In genomic region chr9:67693716-67694115, GRCm38 (mm10) we compare ENCODE assay signal across 8 mouse cellular contexts.
DNase-seq lines count a peak whose midpoint lies in the region; ATAC-seq and TF ChIP-seq lines count a peak whose summit lies in the region.
"Had no signal": no experiment of that assay in that cellular context is flagged by ENCODE, and none has a peak within 500 bp of the region (broad histone marks: within the 10 kb centered on the region; RNA-seq: fewer than 3 reads in every experiment).

No protein-coding gene starts in this region.

- intact Hi-C loops in left cerebral cortex, postnatal 14 days (cut with DNase I), result no loop called here

- 26% methylated on average over 7 of the region's 7 CpGs for WGBS in hindbrain, embryonic 11.5 days
- 22% methylated on average over 7 of the region's 7 CpGs for WGBS in hindbrain, embryonic 16.5 days
- 6% methylated on average over 7 of the region's 7 CpGs for WGBS in stomach, postnatal 0 days

- H3K27ac ChIP-seq in hindbrain, embryonic 11.5 days (ENCODE audit: low read depth, low read length), result no peak overlapping the region
- H3K27ac ChIP-seq in hindbrain, embryonic 16.5 days (ENCODE audit: low read depth, low read length), result no peak overlapping the region
- H3K27ac ChIP-seq in stomach, postnatal 0 days (replicated peaks), result no peak overlapping the region
- H3K27ac ChIP-seq: lung, embryonic 15.5 days had no signal

- no peaks in the 10 kb centered on the region for H3K4me1 ChIP-seq in hindbrain, embryonic 11.5 days (replicated peaks; ENCODE audit: control insufficient read depth, insufficient read depth, low read length)
- no peaks in the 10 kb centered on the region for H3K4me1 ChIP-seq in hindbrain, embryonic 16.5 days (ENCODE audit: control insufficient read depth, insufficient read depth, low read depth, low read length)
- no peaks in the 10 kb centered on the region for H3K4me1 ChIP-seq in stomach, postnatal 0 days (replicated peaks; ENCODE audit: control insufficient read depth, insufficient read depth)
- H3K4me1 ChIP-seq: lung, embryonic 15.5 days had no signal

- no peak overlapping the region for H3K9ac ChIP-seq in hindbrain, embryonic 11.5 days (ENCODE audit: low read depth, low read length)
- no peak overlapping the region for H3K9ac ChIP-seq in hindbrain, embryonic 16.5 days (ENCODE audit: low read depth, low read length)
- H3K9ac ChIP-seq in stomach, postnatal 0 days (ENCODE audit: low read length), result no peak overlapping the region
- H3K9ac ChIP-seq: lung, embryonic 15.5 days had no signal

- H3K4me3 ChIP-seq in hindbrain, embryonic 11.5 days (ENCODE audit: low read depth, low read length), result no peak overlapping the region
- no peak overlapping the region for H3K4me3 ChIP-seq in hindbrain, embryonic 16.5 days (ENCODE audit: low read length)
- H3K4me3 ChIP-seq in stomach, postnatal 0 days (ENCODE audit: low read depth, low read length), result no peak overlapping the region
- H3K4me3 ChIP-seq: lung, embryonic 15.5 days had no signal

- ATAC-seq in hindbrain, embryonic 11.5 days (ENCODE audit: low FRiP score), result no peak
- no peak for ATAC-seq in hindbrain, embryonic 16.5 days
- ATAC-seq in stomach, postnatal 0 days (ENCODE audit: low FRiP score, low TSS enrichment), result no peak
- ATAC-seq in erythroid progenitor cell, adult 5-6 weeks (replicated peaks; ENCODE audit: low FRiP score, poor library complexity, severe bottlenecking), result no peak

- H3K27me3 ChIP-seq in hindbrain, embryonic 11.5 days (ENCODE audit: control insufficient read depth, insufficient read depth, low read length), result no peaks in the 10 kb centered on the region
- no peaks in the 10 kb centered on the region for H3K27me3 ChIP-seq in hindbrain, embryonic 16.5 days (replicated peaks; ENCODE audit: control insufficient read depth, insufficient read depth, low read length)
- H3K27me3 ChIP-seq in stomach, postnatal 0 days (ENCODE audit: control insufficient read depth, insufficient read depth, low read length), result no peaks in the 10 kb centered on the region
- H3K27me3 ChIP-seq: lung, embryonic 15.5 days had no signal

- no peak overlapping the region for H3K4me2 ChIP-seq in hindbrain, embryonic 11.5 days (replicated peaks; ENCODE audit: low read depth, low read length)
- H3K4me2 ChIP-seq in hindbrain, embryonic 16.5 days (ENCODE audit: low read length), result no peak overlapping the region
- H3K4me2 ChIP-seq in stomach, postnatal 0 days (replicated peaks; ENCODE audit: low read depth), result 0 out of 2 replicates have a peak overlapping the region, but pooled peaks have one; percentile 18
- H3K4me2 ChIP-seq: lung, embryonic 15.5 days had no signal

- H3K9me3 ChIP-seq in hindbrain, embryonic 11.5 days (ENCODE audit: control insufficient read depth, low read length), result no peaks in the 10 kb centered on the region
- H3K9me3 ChIP-seq in hindbrain, embryonic 16.5 days (ENCODE audit: control insufficient read depth, low read length), result no peaks in the 10 kb centered on the region
- no peaks in the 10 kb centered on the region for H3K9me3 ChIP-seq in stomach, postnatal 0 days (ENCODE audit: control insufficient read depth, low read length)
- H3K9me3 ChIP-seq: lung, embryonic 15.5 days had no signal

- peak; percentile 41 for DNase-seq in hindbrain, embryonic 11.5 days (ENCODE audit: low spot score)
- peak; percentile 38 for DNase-seq in urinary bladder, postnatal 14 days (ENCODE audit: low spot score)
- no peak for DNase-seq in urinary bladder, postnatal 25 days (ENCODE audit: low spot score)
- DNase-seq in left cerebral cortex, postnatal 14 days (ENCODE audit: low spot score in 2 of 2), result peak; percentile 42 to 56
- DNase-seq in stomach, postnatal 0 days (ENCODE audit: low spot score), result peak; percentile 34

- H3K36me3 ChIP-seq in hindbrain, embryonic 11.5 days (ENCODE audit: control insufficient read depth, insufficient read depth, low read length), result no peaks in the 10 kb centered on the region
- no peaks in the 10 kb centered on the region for H3K36me3 ChIP-seq in hindbrain, embryonic 16.5 days (ENCODE audit: control insufficient read depth, insufficient read depth, low read length)
- H3K36me3 ChIP-seq in stomach, postnatal 0 days (ENCODE audit: control insufficient read depth, insufficient read depth, low read length), result no peaks in the 10 kb centered on the region
- H3K36me3 ChIP-seq: lung, embryonic 15.5 days had no signal

- TF ChIP-seq EP300 in stomach, postnatal 0 days (optimal IDR thresholded peaks at IDR 0.05), result no peak

- no peak for TF ChIP-seq CTCF in stomach, postnatal 0 days (IDR thresholded peaks at IDR 0.05; ENCODE audit: low read depth)
